Mouse (Mus musculus) myocyte (in vitro differentiated cells): ENCODE data around the gene Trpc5.

ENCODE experiments used
- E2F4 ChIP-seq: IDR thresholded peaks from one replicate; pipeline ENCODE4 v1.6.1; 2011; ENCODE audit warnings: mild to moderate bottlenecking, control low read depth, moderate library complexity; ENCODE audit not compliant: insufficient read depth
- POLR2A ChIP-seq: IDR thresholded peaks from one replicate; pipeline ENCODE4 v1.6.1; 2011; ENCODE audit warnings: low read depth, mild to moderate bottlenecking, control low read depth, moderate library complexity; ENCODE audit not compliant: insufficient read length
- REST ChIP-seq: IDR thresholded peaks from one replicate; pipeline ENCODE4 v1.6.1; 2011; ENCODE audit warnings: mild to moderate bottlenecking, control low read depth, moderate library complexity; ENCODE audit not compliant: insufficient read depth, insufficient read length
- TCF12 ChIP-seq: IDR thresholded peaks from one replicate; pipeline ENCODE4 v1.6.1; 2011; ENCODE audit warnings: mild to moderate bottlenecking, control low read depth; ENCODE audit not compliant: poor library complexity, insufficient read depth, severe bottlenecking

DNA sequence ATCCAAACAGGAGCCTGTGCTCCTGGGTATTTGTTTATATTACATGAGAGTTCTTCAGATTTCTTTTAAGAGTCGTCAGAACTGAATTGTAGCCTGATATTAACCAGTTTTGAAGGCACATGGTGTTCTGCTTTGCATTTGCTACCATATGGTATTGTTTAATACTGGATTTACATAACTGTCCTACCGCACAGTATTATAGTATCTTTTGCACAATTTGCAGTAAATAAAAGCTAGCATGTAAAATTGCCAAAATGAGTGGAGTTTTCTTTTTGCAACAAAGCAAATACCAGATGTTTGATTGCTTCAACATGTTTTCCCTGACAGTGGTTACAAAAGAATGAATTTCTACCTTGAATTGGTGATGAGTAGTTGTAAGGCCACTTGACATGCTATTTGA lies 313.8 kb downstream of the Trpc5 start:
- TF ChIP-seq POLR2A (no peak), REST (no peak), E2F4 (no peak), TCF12 (no peak)
